Mouse (Mus musculus): ENCODE measurements around the gene Tmcc1.
"Not testable (repeated sequence)": the region's sequence is repeated elsewhere in the genome, so short reads cannot be mapped to it uniquely, and the experiment has no call there.

The Tmcc1 gene

GRCm38 (mm10) chr6:116141696-116142095 is 51.6 kb downstream of the Tmcc1 start:
- DNase-seq = no peak

DNA sequence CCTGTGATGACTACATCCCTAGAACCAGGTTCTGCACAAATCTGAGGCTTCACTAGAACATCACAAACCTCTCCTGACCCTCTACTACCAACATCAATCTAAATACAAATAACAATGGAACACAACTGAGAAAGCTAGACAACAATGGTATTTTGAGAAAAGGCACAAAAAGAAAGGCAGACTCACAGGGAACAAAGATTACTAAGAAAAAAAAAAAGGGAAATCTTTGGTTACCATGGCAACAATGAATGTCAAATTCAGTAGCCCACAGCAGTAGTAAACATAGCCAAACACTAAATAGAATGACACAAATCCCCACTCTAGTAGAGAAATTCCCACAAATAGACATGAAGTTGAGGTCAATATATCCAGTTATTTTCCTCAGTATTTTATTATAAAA is 52.5 kb downstream of the Tmcc1 start:
- no peak for DNase-seq

GRCm38 (mm10) chr6:116139143-116139856 is 54.0 kb downstream of the Tmcc1 start:
- DNase-seq = no peak

DNA sequence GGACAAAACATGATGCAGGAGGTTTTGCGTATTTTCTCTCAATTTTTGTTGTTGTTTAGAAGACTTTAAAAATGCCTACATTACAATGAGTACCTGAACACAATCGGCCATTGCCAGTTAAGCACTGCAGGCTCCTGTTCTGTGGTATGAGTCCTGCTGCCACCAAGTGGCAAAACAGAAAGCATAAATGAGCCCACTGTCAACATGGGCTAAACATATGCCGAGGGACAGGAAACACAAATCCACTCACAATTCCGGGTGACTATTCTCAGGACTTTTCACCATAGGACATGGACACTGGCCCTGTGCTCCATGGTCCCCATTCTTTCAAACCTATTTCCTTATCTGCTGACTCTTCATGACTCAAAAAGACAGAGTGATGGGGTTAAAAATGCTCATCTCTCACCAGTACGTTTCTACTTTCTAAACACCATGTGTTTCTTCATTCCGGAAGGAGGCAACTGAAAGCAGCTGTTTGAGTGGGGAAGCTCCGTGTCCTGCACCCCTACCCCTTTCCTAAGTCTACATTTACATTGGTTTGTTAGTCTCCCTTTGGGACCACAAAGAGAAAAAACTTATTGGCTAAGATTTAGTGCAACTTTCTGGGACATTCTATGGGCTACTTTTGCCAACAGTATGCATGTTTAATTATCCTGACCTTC is 57.2 kb downstream of the Tmcc1 start:
- DNase-seq = peak; percentile 55

GRCm38 (mm10) chr6:116133756-116134155 is 59.5 kb downstream of the Tmcc1 start:
- no peak for DNase-seq

GRCm38 (mm10) chr6:116131771-116132170 is 61.5 kb downstream of the Tmcc1 start:
- no peak for DNase-seq

- peak; percentile 21 for DNase-seq
These were observed 64.6 kb downstream of the Tmcc1 start for GRCm38 (mm10) chr6:116128710-116129109.

DNA sequence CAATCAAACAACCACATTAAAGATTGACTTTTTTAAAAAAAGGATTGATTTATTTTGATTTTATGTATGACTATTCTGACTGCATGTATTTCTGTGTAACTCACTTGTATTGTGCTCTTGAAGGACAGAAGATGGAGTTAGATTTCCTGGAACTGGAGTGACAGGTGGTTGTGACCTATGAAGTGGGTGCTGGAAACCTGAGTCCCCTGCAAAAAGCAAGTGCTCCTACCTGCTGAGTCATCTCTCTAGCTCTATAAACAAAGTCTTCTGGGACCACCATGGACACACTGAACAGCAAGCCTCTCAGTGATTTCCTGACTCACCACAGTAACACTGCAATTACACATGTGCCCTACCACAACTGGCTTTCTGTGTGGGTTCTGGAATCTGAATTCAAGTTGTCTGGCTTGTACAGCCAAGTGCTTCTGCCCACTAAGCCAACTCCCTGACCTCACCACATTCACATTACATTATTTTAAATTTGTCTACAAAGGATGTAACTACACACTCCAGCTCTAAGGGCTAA is 65.3 kb downstream of the Tmcc1 start:
- DNase-seq = no peak

DNA sequence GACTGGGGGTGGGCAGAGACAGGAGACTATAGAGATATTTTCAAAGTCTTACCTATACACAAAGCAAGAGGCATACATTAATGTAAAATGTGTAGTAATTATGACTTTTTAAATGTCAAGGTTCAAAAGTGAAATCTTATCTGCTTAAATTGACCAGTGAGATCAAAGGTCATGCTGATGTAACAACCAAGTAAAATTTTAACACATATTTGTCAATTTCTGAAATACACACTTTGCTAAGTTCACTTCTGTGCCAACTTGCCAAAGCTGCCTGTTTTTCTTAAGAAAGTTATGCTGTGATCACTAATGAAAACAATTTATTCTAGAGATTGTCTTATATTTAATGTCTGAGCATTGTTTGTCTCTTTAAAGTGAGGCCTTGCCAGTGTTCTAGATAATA is 66.7 kb downstream of the Tmcc1 start:
- no peak for DNase-seq

- no peak for DNase-seq
These were observed 70.4 kb downstream of the Tmcc1 start for GRCm38 (mm10) chr6:116122881-116123280.

DNA sequence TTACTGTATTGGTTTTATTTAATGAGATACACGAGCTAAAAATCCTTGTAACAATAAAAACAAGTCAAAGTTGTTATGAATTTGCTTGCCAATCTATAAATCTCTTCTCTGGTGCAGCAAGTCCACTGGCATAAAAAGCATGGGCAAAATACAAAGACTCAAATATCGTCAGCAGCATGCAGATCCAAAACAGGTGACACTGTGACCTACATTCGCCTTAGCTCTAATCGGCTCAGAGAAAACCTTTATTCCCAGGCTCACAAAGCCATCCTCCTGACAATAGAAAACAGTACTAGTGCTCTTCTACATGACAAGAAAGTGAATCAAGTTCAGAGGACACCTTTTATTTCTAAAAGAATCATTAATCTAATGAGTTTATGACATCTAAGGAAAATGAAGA is 73.6 kb downstream of the Tmcc1 start:
- no peak for DNase-seq

- DNase-seq = not testable (repeated sequence)
These were observed 76.7 kb downstream of the Tmcc1 start for GRCm38 (mm10) chr6:116116634-116117033.

GRCm38 (mm10) chr6:116110588-116110987 is 82.7 kb downstream of the Tmcc1 start:
- DNase-seq = no peak

DNA sequence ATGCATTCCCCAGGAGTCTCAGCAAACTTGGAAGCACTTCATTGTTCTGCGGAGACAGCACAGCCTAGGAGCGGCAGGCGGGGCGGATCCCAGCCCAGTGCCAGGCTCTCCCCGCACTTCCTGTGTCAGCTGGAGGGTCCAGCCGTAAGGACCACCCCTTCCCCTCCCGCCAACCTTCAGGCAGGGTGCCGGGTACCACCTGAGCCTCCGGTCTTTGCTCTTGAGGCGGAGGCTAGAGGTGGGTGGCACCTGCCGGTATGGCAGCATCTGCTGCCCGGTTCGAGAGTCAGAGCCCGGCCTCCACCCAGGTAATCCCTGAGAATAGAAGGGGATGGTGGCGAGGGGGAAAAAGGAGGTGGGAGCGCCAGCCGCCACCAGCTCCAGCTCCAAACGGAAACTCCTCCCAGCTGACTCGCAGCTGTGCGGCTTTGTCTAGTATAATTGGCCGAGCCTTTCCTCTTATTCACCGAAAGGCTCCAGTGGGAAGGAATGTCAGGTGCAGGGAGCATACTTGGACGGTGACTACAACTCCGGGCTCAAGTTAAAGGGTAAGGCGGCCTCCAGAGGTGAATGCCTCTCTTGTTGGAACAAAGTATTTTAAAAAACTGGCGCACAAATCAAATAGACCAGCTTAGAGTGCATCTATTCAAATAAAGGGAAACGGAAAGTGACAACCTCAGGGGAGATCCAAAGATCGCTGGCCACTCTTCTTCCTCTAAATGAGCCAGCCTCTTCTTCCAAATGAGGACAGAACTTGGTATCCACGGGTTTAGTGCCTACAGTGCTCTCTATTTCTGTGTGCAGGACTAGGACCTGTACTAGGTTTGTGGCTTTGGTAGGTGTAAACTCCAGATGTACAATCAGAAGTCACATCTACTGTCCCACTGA is 85.6 kb downstream of the Tmcc1 start:
- DNase-seq = peak; percentile 66

GRCm38 (mm10) chr6:116106967-116107470 is 86.3 kb downstream of the Tmcc1 start:
- no peak for DNase-seq

GRCm38 (mm10) chr6:116097579-116097978 is 95.7 kb downstream of the Tmcc1 start:
- no peak for DNase-seq

- DNase-seq = no peak
These were observed 103.9 kb downstream of the Tmcc1 start for GRCm38 (mm10) chr6:116089402-116089801.

GRCm38 (mm10) chr6:116086036-116086435 is 107.2 kb downstream of the Tmcc1 start:
- no peak for DNase-seq

DNA sequence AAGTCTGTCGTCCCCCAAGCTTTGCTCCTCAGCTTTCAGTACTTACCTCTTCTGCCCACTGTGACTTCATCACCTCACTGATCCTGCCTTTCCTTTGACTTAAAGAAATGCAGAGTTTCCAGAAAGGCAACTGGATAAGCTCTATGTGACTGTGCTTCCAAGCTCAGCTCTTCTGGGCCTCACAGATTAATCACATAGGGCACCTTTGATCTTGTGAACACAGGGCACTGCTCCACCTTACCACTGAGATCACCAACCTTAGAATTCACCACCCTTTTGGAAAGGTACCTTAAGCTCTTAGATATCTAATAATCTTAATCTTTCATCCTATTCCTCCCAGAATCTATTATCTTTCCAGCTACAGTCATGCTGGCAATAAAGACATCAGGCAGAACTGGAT is 111.0 kb downstream of the Tmcc1 start:
- DNase-seq = no peak

DNA sequence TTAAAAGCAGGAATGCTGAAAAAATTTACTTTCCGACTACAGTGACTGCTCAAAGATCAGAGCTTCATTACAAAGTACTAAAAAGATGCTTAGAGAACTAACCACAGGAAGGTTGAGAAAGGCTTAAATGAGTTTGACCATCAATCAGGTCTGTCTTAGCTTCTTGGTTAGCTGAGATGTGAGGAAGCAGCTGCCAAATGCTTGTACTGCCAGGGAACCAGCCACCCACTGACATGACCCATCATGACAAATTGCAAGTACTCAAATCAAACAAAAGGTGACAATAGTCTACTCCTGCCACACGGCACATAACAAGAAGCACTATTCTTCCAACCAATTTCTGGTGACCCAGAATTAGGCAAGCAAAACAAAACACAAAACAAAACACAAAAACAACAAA is 111.9 kb downstream of the Tmcc1 start:
- DNase-seq = no peak

DNA sequence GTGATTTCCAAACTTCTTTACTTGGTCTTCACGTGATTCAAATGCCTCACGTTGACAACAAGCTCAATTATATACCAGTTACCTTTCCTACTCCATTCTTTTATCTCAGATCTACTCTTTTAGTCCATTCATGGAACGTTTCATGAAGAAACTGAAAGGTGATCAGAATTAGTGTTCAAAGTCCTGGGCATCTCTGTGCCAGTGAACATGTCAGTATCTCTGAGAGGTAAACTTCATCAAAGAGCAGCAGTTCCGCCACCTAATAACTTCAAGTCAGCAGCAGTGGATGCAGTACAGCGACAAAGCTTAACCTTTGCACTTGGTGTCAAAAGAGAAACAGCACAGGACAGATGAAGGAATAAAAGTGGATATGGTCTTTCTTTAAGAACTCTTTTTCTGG is 112.5 kb downstream of the Tmcc1 start:
- DNase-seq = no peak

DNA sequence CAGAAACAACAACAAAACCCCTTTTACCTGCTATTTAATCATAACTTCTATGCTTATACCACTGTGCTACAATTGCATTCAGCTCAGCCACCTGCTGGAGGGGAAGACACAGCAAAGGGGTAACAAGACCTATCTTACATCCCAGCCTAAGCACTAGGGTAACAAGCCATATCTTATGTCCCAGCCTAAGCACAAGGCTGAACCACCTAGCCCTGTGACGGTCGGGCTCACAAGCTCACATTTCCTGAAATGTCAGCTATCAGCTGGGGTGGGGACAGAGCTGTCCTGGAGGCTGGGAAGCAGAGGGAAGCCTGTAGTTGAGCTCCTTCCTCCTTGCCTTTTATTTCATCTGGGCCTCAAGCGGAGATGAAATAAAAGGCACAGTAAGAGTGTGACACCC is 115.7 kb downstream of the Tmcc1 start:
- peak; percentile 14 for DNase-seq

DNA sequence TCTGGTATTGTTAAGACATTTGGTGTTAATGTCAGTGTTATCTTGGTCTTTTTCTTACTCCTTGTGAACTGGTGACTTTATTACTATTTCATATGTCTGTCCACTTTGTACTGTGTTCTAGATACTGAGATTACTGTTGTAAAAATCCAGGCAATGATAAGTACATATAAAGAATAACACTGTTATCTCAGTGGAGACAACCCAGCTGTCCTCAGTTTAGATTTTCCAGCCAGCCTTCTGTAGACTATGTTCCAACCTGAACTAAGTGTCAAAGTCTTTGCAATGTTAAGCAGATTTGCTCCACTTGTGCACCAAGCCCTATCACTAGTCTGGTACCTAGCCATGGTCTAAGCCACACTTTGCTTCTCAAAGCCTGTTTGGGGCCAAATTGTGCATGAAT is 118.4 kb downstream of the Tmcc1 start:
- no peak for DNase-seq
